Mouse (Mus musculus) forebrain, embryonic 14.5 days (tissue): ENCODE measurements around the gene Psme2. TPM values are rescaled to one million over a fixed set of nuclear protein-coding genes. Genes with fewer than 3 reads are reported as not detected.
A peak's percentile ranks its signal among the peaks of the same experiment; 100 is the strongest.

Experiments
- ATAC-seq: fragments of 200-750 bp; cut with Nextera tagmentation; 2 replicates; pipeline ENCODE4 v1.8.0; 2017; ENCODE audit warnings: mild to moderate bottlenecking, moderate library complexity
- DNase-seq: peaks from one replicate; pipeline ENCODE4 v3.0.0-alpha.2; 2015; ENCODE audit warnings: low spot score
- H3K27ac ChIP-seq: fragments of 300-500 bp; sonication (generic); 2 replicates; pipeline ENCODE4 v1.5.1; 2014; ENCODE audit warnings: low read depth, mild to moderate bottlenecking, control low read depth, low read length, moderate library complexity
- H3K27me3 ChIP-seq: fragments of 300-500 bp; sonication (generic); replicated peaks from 2 replicates; pipeline ENCODE4 v1.6.1; 2014; ENCODE audit warnings: low read length, control low read depth, mixed read lengths; ENCODE audit not compliant: control insufficient read depth, insufficient read depth
- H3K36me3 ChIP-seq: fragments of 300-500 bp; sonication (generic); 2 replicates; pipeline ENCODE4 v1.6.1; 2014; ENCODE audit warnings: low read length, control low read depth; ENCODE audit not compliant: control insufficient read depth, insufficient read depth
- H3K4me1 ChIP-seq: fragments of 300-500 bp; sonication (generic); 2 replicates; pipeline ENCODE4 v1.6.1; 2014; ENCODE audit warnings: antibody characterized with exemption, low read length, control low read depth; ENCODE audit not compliant: control insufficient read depth, insufficient read depth
- H3K4me2 ChIP-seq: fragments of 300-500 bp; sonication (generic); 2 replicates; pipeline ENCODE4 v1.6.1; 2014; ENCODE audit warnings: mild to moderate bottlenecking, control low read depth, low read length
- H3K4me3 ChIP-seq: fragments of 300-500 bp; sonication (generic); 2 replicates; pipeline ENCODE4 v1.5.1; 2014; ENCODE audit warnings: low read depth, low read length, control low read depth
- H3K9ac ChIP-seq: fragments of 300-500 bp; sonication (generic); 2 replicates; pipeline ENCODE4 v1.6.1; 2014; ENCODE audit warnings: mild to moderate bottlenecking, low read length, control low read depth, moderate library complexity
- H3K9me3 ChIP-seq: fragments of 300-500 bp; sonication (generic); replicated peaks from 2 replicates; pipeline ENCODE4 v1.6.1; 2016; ENCODE audit warnings: low read length, control low read depth, mixed read lengths; ENCODE audit not compliant: control insufficient read depth
- WGBS: fragments of 180-500 bp; shearing (Covaris S2); extraction: QIAGEN DNeasy Blood & Tissue Kit; methylation state at CpG from one replicate; pipeline ENCODE4 v1.1.7; 2014; 5-methylcytosine and 5-hydroxymethylcytosine counted together
- polyA plus RNA-seq: library from polyadenylated mRNA; unstranded; fragments of >200 nt; fragmentation: Nextera tagmentation; extraction: Ambion mirVana; gene quantifications from 2 replicates; pipeline ENCODE4 v1.2.1, GENCODE M21; 2014

Psme2 gene
- polyA plus RNA-seq, 1 experiment from 2014 or later: 206 TPM

GRCm38 (mm10) chr14:55577871-55578667 lies 12.8 kb downstream of the Psme2 start, which contains the start of gene Psme1:
Gene Psme1 (plus strand): TSS chr14:55578123.
- H3K4me1 ChIP-seq: peaks cover 6% of the 10 kb centered on the region; the same call in 1 of the 2 replicates
- H3K9me3 ChIP-seq: no peaks in the 10 kb centered on the region
- H3K27ac ChIP-seq: peak within 1 kb of the TSS; percentile 88
- peak within 1 kb of the TSS; percentile 65 for H3K4me3 ChIP-seq
- H3K4me2 ChIP-seq: peak within 1 kb of the TSS; percentile 89
- H3K27me3 ChIP-seq: no peaks in the 10 kb centered on the region
- DNase-seq (peak; percentile 92), ATAC-seq (peak; percentile 95)
- peak within 1 kb of the TSS; percentile 94 for H3K9ac ChIP-seq
- WGBS: under 1% methylated on average over 20 of the region's 32 CpGs
- H3K36me3 ChIP-seq: peaks cover 9% of the 10 kb centered on the region

- WGBS: 76% methylated on average over 16 of the region's 16 CpGs
- no peak for DNase-seq
- Histone ChIP-seq H3K27me3 (no peaks in the 10 kb centered on the region), H3K4me2 (no peak overlapping the region), H3K9ac (no peak overlapping the region), H3K9me3 (no peaks in the 10 kb centered on the region), H3K4me1 (peaks cover 6% of the 10 kb centered on the region; the same call in 1 of the 2 replicates), H3K36me3 (peaks cover 6% of the 10 kb centered on the region), H3K27ac (no peak overlapping the region), H3K4me3 (no peak overlapping the region)
- ATAC-seq: no peak
These were observed 14.5 kb downstream of the Psme2 start for GRCm38 (mm10) chr14:55576376-55576775.

GRCm38 (mm10) chr14:55575711-55576110 lies 15.2 kb downstream of the Psme2 start:
- Histone ChIP-seq H3K27me3 (no peaks in the 10 kb centered on the region), H3K4me3 (no peak overlapping the region), H3K27ac (no peak overlapping the region), H3K9ac (no peak overlapping the region), H3K4me1 (peaks cover 6% of the 10 kb centered on the region; the same call in 1 of the 2 replicates), H3K4me2 (no peak overlapping the region), H3K36me3 (peaks cover 7% of the 10 kb centered on the region; the same call in 1 of the 2 replicates), H3K9me3 (no peaks in the 10 kb centered on the region)
- 82% methylated on average over 13 of the region's 13 CpGs for WGBS
- no peak for DNase-seq
- no peak for ATAC-seq

- Histone ChIP-seq H3K9ac (no peak within 1 kb of the TSS), H3K9me3 (no peaks in the 10 kb centered on the region), H3K4me2 (no peak within 1 kb of the TSS), H3K4me3 (no peak within 1 kb of the TSS), H3K27me3 (no peaks in the 10 kb centered on the region), H3K36me3 (peaks cover 8% of the 10 kb centered on the region; the same call in 1 of the 2 replicates), H3K27ac (no peak within 1 kb of the TSS), H3K4me1 (peaks cover 6% of the 10 kb centered on the region; the same call in 1 of the 2 replicates)
- 83% methylated on average over 8 of the region's 8 CpGs for WGBS
- no peak for DNase-seq
- no peak for ATAC-seq
These were observed 15.6 kb downstream of the Psme2 start, which contains the start of gene Fitm1 for GRCm38 (mm10) chr14:55575302-55575701. Gene Fitm1 (plus strand): TSS chr14:55575617.

GRCm38 (mm10) chr14:55571760-55572159 lies 19.2 kb downstream of the Psme2 start:
- H3K4me1 ChIP-seq: no peaks in the 10 kb centered on the region
- no peak overlapping the region for H3K27ac ChIP-seq
- no peaks in the 10 kb centered on the region for H3K27me3 ChIP-seq
- H3K36me3 ChIP-seq: peaks cover 38% of the 10 kb centered on the region
- H3K4me2 ChIP-seq: no peak overlapping the region
- DNase-seq: no peak
- ATAC-seq: no peak
- H3K9ac ChIP-seq: no peak overlapping the region
- H3K9me3 ChIP-seq: no peaks in the 10 kb centered on the region
- no peak overlapping the region for H3K4me3 ChIP-seq

- H3K9me3 ChIP-seq: no peaks in the 10 kb centered on the region
- DNase-seq: no peak
- H3K4me1 ChIP-seq: no peaks in the 10 kb centered on the region
- H3K36me3 ChIP-seq: peaks cover 50% of the 10 kb centered on the region
- H3K27ac ChIP-seq: no peak overlapping the region
- H3K4me2 ChIP-seq: no peak overlapping the region
- no peaks in the 10 kb centered on the region for H3K27me3 ChIP-seq
- no peak overlapping the region for H3K4me3 ChIP-seq
- H3K9ac ChIP-seq: no peak overlapping the region
- whole genome bisulfite sequencing: 86% methylated on average over 2 of the region's 2 CpGs
- ATAC-seq: no peak
These were observed 20.3 kb downstream of the Psme2 start for GRCm38 (mm10) chr14:55570588-55570987.

GRCm38 (mm10) chr14:55567496-55567895 lies 23.4 kb downstream of the Psme2 start:
- 95% methylated on average over 3 of the region's 3 CpGs for WGBS
- Histone ChIP-seq H3K9me3 (no peaks in the 10 kb centered on the region), H3K4me2 (no peak overlapping the region), H3K27me3 (no peaks in the 10 kb centered on the region), H3K4me1 (no peaks in the 10 kb centered on the region), H3K9ac (no peak overlapping the region), H3K27ac (no peak overlapping the region), H3K4me3 (no peak overlapping the region), H3K36me3 (peaks cover 72% of the 10 kb centered on the region)
- ATAC-seq (no peak), DNase-seq (no peak)

GRCm38 (mm10) chr14:55565748-55566147 lies 25.2 kb downstream of the Psme2 start:
- H3K4me3 ChIP-seq: no peak overlapping the region
- no peak overlapping the region for H3K9ac ChIP-seq
- no peak overlapping the region for H3K27ac ChIP-seq
- peaks cover 71% of the 10 kb centered on the region for H3K36me3 ChIP-seq
- no peak for ATAC-seq
- H3K4me2 ChIP-seq: no peak overlapping the region
- H3K4me1 ChIP-seq: peaks cover 6% of the 10 kb centered on the region; the same call in 1 of the 2 replicates
- 85% methylated on average over 3 of the region's 3 CpGs for WGBS
- H3K9me3 ChIP-seq: no peaks in the 10 kb centered on the region
- DNase-seq: no peak
- no peaks in the 10 kb centered on the region for H3K27me3 ChIP-seq

GRCm38 (mm10) chr14:55563249-55563648 lies 27.7 kb downstream of the Psme2 start:
- no peaks in the 10 kb centered on the region for H3K9me3 ChIP-seq
- H3K4me1 ChIP-seq: peaks cover 6% of the 10 kb centered on the region; the same call in 1 of the 2 replicates
- no peak for DNase-seq
- 92% methylated on average over 11 of the region's 11 CpGs for WGBS
- no peak overlapping the region for H3K4me2 ChIP-seq
- ATAC-seq: no peak
- H3K27ac ChIP-seq: no peak overlapping the region
- H3K9ac ChIP-seq: no peak overlapping the region
- no peaks in the 10 kb centered on the region for H3K27me3 ChIP-seq
- H3K4me3 ChIP-seq: no peak overlapping the region
- peaks cover 49% of the 10 kb centered on the region for H3K36me3 ChIP-seq
